Mouse (Mus musculus) hindbrain, embryonic 16.5 days (tissue): ENCODE measurements around the gene Sgsm3. TPM values are rescaled to one million over a fixed set of nuclear protein-coding genes. Genes with fewer than 3 reads are reported as not detected.

Source experiments
- ATAC-seq: fragments of 200-750 bp; cut with Nextera tagmentation; 2 replicates; pipeline ENCODE4 v1.8.0; 2017; ENCODE audit warnings: moderate TSS enrichment, moderate library complexity
- H3K27ac ChIP-seq: fragments of 300-500 bp; sonication (generic); 2 replicates; pipeline ENCODE4 v1.5.1; 2014; ENCODE audit warnings: low read depth, mild to moderate bottlenecking, control low read depth, low read length, moderate library complexity
- H3K27me3 ChIP-seq: fragments of 300-500 bp; sonication (generic); replicated peaks from 2 replicates; pipeline ENCODE4 v1.6.1; 2014; ENCODE audit warnings: low read length; ENCODE audit not compliant: control insufficient read depth, insufficient read depth
- H3K36me3 ChIP-seq: fragments of 300-500 bp; sonication (generic); 2 replicates; pipeline ENCODE4 v1.6.1; 2014; ENCODE audit warnings: mild to moderate bottlenecking, low read length, moderate library complexity, mixed read lengths; ENCODE audit not compliant: control insufficient read depth, insufficient read depth
- H3K4me1 ChIP-seq: fragments of 300-500 bp; sonication (generic); 2 replicates; pipeline ENCODE4 v1.6.1; 2014; ENCODE audit warnings: low read depth, low read length; ENCODE audit not compliant: control insufficient read depth, insufficient read depth
- H3K4me2 ChIP-seq: fragments of 300-500 bp; sonication (generic); 2 replicates; pipeline ENCODE4 v1.6.1; 2014; ENCODE audit warnings: mild to moderate bottlenecking, low read length, control low read depth, moderate library complexity
- H3K4me3 ChIP-seq: fragments of 300-500 bp; sonication (generic); 2 replicates; pipeline ENCODE4 v1.5.1; 2014; ENCODE audit warnings: mild to moderate bottlenecking, low read length, control low read depth, moderate library complexity
- H3K9ac ChIP-seq: fragments of 300-500 bp; sonication (generic); 2 replicates; pipeline ENCODE4 v1.6.1; 2014; ENCODE audit warnings: low read depth, mild to moderate bottlenecking, control low read depth, low read length, moderate library complexity
- H3K9me3 ChIP-seq: fragments of 300-500 bp; sonication (generic); 2 replicates; pipeline ENCODE4 v1.6.1; 2014; ENCODE audit warnings: mild to moderate bottlenecking, low read length, moderate library complexity; ENCODE audit not compliant: control insufficient read depth
- WGBS: fragments of 180-500 bp; shearing (Covaris S2); extraction: QIAGEN DNeasy Blood & Tissue Kit; methylation state at CpG from one replicate; pipeline ENCODE4 v1.1.7; 2014; 5-methylcytosine and 5-hydroxymethylcytosine counted together
- polyA plus RNA-seq: library from polyadenylated mRNA; unstranded; fragments of >200 nt; fragmentation: Nextera tagmentation; extraction: Ambion mirVana; gene quantifications from 2 replicates; pipeline ENCODE4 v1.2.1, GENCODE M21; 2015

Gene Sgsm3
- polyA plus RNA-seq, 1 experiment from 2014 or later: 85.1 TPM

GRCm38 (mm10) chr15:80974311-80974710 lies 3.3 kb upstream of the Sgsm3 start:
- ATAC-seq: no peak
- Histone ChIP-seq H3K36me3 (peaks cover 2% of the 10 kb centered on the region), H3K4me1 (peaks cover 5% of the 10 kb centered on the region), H3K9ac (no peak overlapping the region), H3K9me3 (no peaks in the 10 kb centered on the region), H3K4me2 (no peak overlapping the region), H3K27ac (no peak overlapping the region), H3K27me3 (no peaks in the 10 kb centered on the region), H3K4me3 (no peak overlapping the region)
- WGBS: 54% methylated on average over 5 of the region's 5 CpGs

DNA sequence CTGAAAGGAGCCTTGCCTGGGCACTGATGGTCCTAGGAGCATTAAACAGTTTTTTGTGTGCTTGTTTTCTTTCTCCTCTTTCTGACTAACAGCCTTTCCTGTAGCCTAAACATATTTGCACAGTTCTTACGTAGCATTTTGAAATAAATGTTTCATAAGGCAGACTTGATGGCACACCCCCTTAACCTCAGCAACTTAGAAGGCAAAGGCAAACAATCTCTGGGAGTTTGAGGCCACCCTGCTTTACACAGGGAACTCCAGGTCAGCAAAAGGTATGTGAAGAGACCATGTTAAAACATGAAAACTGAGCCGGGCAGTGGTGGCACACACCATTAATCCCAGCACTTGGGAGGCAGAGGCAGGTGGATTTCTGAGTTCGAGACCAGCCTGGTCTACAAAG lies 1.9 kb upstream of the Sgsm3 start:
- no peak for ATAC-seq
- Histone ChIP-seq H3K9me3 (no peaks in the 10 kb centered on the region), H3K36me3 (no peaks in the 10 kb centered on the region), H3K9ac (no peak overlapping the region), H3K27ac (no peak overlapping the region), H3K4me3 (no peak overlapping the region), H3K4me1 (peaks cover 10% of the 10 kb centered on the region), H3K27me3 (no peaks in the 10 kb centered on the region), H3K4me2 (no peak overlapping the region)
- 90% methylated on average over 3 of the region's 3 CpGs for WGBS

DNA sequence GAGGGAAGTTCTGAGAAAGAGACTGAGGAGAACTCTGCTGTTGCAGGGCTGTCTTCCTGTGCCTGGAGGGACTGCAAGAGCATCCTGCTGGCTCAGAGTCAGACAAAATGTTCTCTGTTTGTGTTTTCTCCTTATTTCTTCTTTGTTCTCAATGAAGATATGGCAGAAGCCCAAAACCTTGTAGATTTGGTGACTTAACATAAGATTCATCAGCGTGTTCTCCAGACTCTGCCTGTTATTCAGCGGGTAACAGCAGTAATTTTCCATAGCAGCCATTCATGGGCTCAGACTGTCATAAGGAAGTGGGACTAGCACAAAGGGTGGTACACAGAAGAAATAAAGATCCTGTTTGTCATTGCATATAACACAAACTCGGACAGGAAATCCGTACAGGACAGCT lies 2.0 kb downstream of the Sgsm3 start:
- no peak overlapping the region for H3K4me2 ChIP-seq
- no peak overlapping the region for H3K9ac ChIP-seq
- WGBS: 72% methylated on average over 4 of the region's 4 CpGs
- H3K9me3 ChIP-seq: no peaks in the 10 kb centered on the region
- no peak for ATAC-seq
- peaks cover 10% of the 10 kb centered on the region for H3K4me1 ChIP-seq
- H3K27me3 ChIP-seq: no peaks in the 10 kb centered on the region
- H3K4me3 ChIP-seq: no peak overlapping the region
- H3K27ac ChIP-seq: no peak overlapping the region
- no peaks in the 10 kb centered on the region for H3K36me3 ChIP-seq

- Histone ChIP-seq H3K4me3 (no peak overlapping the region), H3K27me3 (no peaks in the 10 kb centered on the region), H3K27ac (no peak overlapping the region), H3K4me1 (peaks cover 10% of the 10 kb centered on the region), H3K9ac (no peak overlapping the region), H3K9me3 (no peaks in the 10 kb centered on the region), H3K4me2 (no peak overlapping the region), H3K36me3 (no peaks in the 10 kb centered on the region)
- ATAC-seq: no peak
- WGBS: 90% methylated on average over 4 of the region's 4 CpGs
These were observed 3.6 kb downstream of the Sgsm3 start for GRCm38 (mm10) chr15:80981176-80981575.

GRCm38 (mm10) chr15:80983264-80983663 lies 5.7 kb downstream of the Sgsm3 start:
- Histone ChIP-seq H3K4me1 (peaks cover 10% of the 10 kb centered on the region), H3K36me3 (no peaks in the 10 kb centered on the region), H3K9ac (no peak overlapping the region), H3K4me3 (no peak overlapping the region), H3K9me3 (no peaks in the 10 kb centered on the region), H3K4me2 (no peak overlapping the region), H3K27me3 (no peaks in the 10 kb centered on the region), H3K27ac (no peak overlapping the region)
- 96% methylated on average over 2 of the region's 2 CpGs for WGBS
- no peak for ATAC-seq

GRCm38 (mm10) chr15:80988331-80988730 lies 10.8 kb downstream of the Sgsm3 start:
- WGBS: 62% methylated on average over 1 of the region's 1 CpGs
- H3K4me3 ChIP-seq: no peak overlapping the region
- no peaks in the 10 kb centered on the region for H3K27me3 ChIP-seq
- H3K4me1 ChIP-seq: no peaks in the 10 kb centered on the region
- no peaks in the 10 kb centered on the region for H3K36me3 ChIP-seq
- H3K9me3 ChIP-seq: no peaks in the 10 kb centered on the region
- no peak overlapping the region for H3K4me2 ChIP-seq
- H3K9ac ChIP-seq: no peak overlapping the region
- H3K27ac ChIP-seq: no peak overlapping the region
- no peak for ATAC-seq

DNA sequence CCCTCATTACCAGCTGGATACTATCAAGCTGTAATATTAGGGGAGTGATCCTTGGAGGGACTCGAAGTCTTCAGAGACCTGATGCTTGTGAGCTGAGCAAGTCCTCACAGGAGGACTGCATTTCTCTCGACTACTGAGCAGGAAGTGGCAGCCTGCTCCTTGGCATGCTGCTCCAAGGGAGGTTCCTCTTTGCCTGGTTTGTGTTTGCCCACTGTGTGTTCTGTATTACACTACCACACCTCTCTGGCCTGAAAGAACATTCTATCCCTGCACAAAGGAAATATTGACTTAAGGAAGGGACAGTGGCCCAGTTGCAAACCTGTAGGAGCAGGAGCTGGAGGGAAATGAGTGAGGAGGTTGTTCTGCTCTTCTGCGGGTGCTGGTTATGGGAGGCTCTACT lies 12.1 kb downstream of the Sgsm3 start:
- Histone ChIP-seq H3K4me2 (no peak overlapping the region), H3K4me3 (no peak overlapping the region), H3K9me3 (no peaks in the 10 kb centered on the region), H3K27ac (no peak overlapping the region), H3K27me3 (no peaks in the 10 kb centered on the region), H3K4me1 (no peaks in the 10 kb centered on the region), H3K36me3 (no peaks in the 10 kb centered on the region), H3K9ac (no peak overlapping the region)
- ATAC-seq: no peak
- WGBS: 85% methylated on average over 3 of the region's 3 CpGs

GRCm38 (mm10) chr15:80994959-80995358 lies 17.4 kb downstream of the Sgsm3 start:
- Histone ChIP-seq H3K9ac (no peak overlapping the region), H3K27ac (no peak overlapping the region), H3K4me1 (no peaks in the 10 kb centered on the region), H3K36me3 (no peaks in the 10 kb centered on the region), H3K4me3 (no peak overlapping the region), H3K4me2 (no peak overlapping the region), H3K9me3 (no peaks in the 10 kb centered on the region), H3K27me3 (no peaks in the 10 kb centered on the region)
- ATAC-seq: no peak
- 89% methylated on average over 5 of the region's 5 CpGs for WGBS

DNA sequence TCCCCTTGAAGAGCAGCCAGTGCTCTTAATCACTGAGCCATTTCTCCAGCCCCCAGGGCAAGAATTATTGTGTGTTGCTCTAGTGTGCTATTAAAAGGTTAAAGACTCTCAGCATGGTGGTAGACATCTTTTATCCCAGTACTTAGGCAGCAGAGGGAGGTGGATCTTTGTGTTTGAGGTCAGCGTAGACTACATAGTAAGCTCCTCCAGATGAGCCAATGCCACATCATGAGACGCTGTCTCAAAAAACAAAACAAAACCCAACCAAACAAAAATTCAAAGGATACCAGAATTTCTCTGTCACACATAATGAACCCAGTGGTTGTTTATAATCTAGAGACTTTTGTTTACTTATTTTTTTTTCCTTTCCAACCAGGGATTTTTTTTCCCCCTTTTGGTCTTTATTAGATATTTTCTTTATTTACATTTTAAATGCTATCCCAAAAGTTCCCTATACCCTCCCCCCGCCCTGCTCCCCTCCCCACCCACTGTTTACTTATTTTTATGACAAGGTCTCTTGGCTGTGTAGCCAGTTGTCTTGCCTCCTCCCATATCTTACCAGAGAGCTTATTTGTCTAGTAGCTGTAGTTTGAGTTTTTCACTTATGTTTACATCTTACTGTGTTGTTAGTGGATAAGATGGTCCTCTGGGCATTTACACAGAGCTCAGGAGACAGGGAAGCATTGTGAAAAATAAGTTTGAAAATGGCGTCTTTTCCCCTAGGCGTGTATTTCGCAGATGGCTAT lies 18.7 kb downstream of the Sgsm3 start:
- no peaks in the 10 kb centered on the region for H3K4me1 ChIP-seq
- 80% methylated on average over 6 of the region's 6 CpGs for WGBS
- no peaks in the 10 kb centered on the region for H3K36me3 ChIP-seq
- H3K4me2 ChIP-seq: no peak overlapping the region
- H3K27ac ChIP-seq: no peak overlapping the region
- H3K4me3 ChIP-seq: no peak overlapping the region
- no peak for ATAC-seq
- H3K9ac ChIP-seq: no peak overlapping the region
- H3K9me3 ChIP-seq: no peaks in the 10 kb centered on the region
- no peaks in the 10 kb centered on the region for H3K27me3 ChIP-seq
